Mouse (Mus musculus) gonadal fat pad, adult 2 months (tissue): ENCODE measurements around the gene Rgs6. TPM values are rescaled to one million over a fixed set of nuclear protein-coding genes. Genes with fewer than 3 reads are reported as not detected.

Experiments used
- DNase-seq: peaks from one replicate; pipeline ENCODE4 v3.0.0-alpha.2; 2012; ENCODE audit warnings: low read depth
- polyA plus RNA-seq: library from polyadenylated mRNA; depleted of rRNA; stranded (reverse); fragments of >200 nt; gene quantifications from 2 replicates; pipeline ENCODE4 v1.2.3, GENCODE M21; 2012

The Rgs6 gene
- polyA plus RNA-seq, 1 experiment: 1.1 TPM

DNA sequence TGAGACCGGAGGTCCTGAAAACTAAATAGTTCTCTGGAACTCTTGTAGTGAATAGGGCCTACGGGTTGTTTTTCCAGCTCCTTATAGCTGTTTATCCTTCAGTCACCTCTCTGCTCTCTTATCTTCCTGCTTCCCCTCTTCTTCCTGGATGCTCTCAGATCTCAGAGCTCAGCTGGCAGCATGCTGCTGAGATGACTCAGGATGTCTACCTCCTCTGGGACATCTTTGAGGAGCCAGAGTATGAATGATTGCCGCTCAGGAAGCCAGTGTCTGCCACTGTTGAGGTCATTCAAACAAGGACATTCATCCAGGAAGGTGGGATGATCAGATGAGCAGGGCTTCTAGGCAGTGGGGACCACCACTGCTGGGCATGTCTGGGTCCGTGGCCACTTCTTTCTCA lies 498.9 kb downstream of the Rgs6 start:
- no peak for DNase-seq

DNA sequence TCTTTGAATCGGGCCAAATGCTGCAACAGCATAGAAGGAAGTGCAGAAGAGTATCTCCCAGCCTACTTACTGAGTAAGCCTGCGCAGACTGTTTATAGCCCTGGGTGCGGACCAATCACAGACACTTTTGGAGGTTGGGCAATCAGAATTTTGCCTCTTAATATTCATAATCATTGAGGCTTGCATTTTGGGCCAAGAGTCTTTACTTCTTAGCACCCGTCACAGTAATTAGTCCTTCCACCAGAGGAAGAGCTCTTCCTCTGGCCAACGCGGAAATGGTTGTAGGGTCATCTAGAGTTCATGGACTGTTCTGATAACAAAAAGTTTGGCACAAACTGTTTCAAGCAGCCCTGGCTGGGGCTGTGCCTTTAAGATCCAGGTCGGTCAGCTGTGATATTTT lies 499.5 kb downstream of the Rgs6 start:
- no peak for DNase-seq

DNA sequence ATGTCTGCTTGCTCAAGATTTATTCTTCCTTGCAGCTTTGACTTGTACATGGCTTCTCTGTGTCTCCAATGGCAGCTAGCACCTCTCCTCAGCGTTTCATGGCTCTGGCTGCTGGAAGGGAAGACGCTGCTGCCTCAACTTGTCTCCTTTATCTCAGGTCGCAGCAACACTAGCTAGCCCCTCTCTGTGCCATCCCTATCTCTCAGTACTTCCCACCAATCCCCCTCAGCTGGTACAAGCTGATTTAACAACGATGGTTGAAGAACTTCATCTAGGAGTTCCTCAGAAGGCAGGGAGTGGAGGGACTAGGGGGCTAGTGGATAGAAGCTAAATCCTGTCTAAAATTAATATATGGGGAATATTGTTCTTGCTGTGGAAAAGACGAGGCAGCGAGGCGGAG lies 503.9 kb downstream of the Rgs6 start:
- no peak for DNase-seq

DNA sequence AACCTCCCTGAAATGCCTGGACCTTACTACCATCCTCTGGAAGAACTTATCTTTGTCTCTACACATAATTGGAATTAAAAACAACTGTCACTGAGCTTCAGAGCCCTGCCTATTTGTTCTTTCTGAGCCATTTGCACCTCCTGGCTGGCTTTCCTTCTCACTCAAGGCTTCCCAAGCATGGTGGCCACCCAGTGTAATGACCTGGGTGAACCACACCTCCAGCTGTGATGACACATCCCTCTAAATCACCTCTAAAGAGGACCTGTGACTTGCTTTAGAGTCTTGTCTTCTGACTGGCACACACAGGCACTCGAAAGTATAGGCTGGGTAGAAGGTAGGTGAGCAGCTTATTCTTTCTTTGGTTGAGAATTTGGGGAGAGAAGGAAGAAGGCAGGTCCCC lies 509.7 kb downstream of the Rgs6 start:
- no peak for DNase-seq

DNA sequence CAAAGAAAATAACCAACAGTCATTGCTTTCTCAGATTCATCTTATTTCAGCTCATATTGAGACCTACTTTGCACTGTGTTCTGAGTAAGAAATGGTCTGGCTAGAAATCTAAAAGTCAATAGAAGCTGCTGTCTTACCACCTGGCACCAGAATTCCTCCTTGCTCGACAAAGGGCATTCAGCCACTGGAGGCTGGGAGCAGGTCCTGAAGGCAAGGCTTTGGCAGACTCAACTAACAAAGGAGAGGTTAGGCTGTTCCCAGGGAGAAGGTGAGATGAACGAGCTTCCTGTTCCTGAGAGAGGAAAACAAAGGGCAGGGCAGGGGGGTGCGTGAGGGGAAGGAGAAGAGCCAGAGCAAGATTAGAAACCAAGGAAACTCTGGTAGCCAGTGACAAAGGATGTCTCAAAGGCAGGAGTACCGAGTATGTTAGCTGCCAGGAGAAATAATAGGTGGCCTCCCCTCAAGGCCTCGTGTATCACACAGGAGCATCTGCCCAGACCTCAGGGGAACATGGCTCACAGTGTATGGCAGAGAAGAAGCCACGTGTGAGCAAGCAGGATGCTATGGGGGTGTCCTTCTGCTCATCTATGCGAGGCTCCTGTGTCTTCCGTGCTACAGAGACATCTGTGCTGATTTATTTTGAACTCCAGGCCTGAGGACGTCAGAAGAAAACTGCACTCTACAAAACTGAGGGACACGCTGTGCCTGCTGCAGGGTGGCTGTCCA lies 510.7 kb downstream of the Rgs6 start:
- no peak for DNase-seq

DNA sequence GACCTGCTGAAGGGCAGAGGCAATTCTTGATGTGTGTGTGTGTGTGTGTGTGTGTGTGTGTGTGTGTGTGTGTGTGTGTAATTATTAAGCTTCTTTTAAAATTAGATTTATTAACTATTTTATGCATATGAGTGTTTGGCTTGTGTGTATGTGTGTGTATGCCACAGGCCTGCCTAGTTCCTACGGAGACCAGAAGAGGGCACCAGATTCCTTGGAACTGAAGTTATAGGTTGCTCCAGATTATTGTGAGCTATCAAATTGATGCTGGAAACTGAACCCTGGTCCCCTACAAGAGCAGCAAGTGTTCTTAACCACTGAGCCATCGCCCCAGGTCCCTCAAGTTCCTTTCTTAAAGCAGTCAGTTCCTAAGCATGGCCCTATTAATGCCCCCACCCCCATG lies 511.8 kb downstream of the Rgs6 start:
- DNase-seq: no peak

DNA sequence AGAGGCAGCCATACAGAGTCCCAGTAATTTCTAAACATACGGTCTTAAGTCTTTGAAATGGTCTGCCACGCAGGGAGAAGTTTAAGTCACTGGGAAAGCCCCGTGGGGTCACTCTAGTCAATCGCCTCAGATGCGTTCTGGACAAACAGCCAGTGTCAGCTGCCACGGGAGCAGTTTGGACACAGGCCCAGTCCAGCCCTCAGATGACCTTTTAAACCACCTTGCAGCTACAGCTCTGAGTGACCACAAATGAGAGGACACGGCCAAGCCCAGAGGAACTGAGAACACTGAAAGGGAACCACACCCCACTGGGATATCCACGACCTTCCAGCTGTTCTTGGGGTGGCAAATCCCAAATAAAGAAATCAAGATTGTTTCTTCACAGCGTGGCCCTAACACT lies 512.3 kb downstream of the Rgs6 start:
- no peak for DNase-seq

DNA sequence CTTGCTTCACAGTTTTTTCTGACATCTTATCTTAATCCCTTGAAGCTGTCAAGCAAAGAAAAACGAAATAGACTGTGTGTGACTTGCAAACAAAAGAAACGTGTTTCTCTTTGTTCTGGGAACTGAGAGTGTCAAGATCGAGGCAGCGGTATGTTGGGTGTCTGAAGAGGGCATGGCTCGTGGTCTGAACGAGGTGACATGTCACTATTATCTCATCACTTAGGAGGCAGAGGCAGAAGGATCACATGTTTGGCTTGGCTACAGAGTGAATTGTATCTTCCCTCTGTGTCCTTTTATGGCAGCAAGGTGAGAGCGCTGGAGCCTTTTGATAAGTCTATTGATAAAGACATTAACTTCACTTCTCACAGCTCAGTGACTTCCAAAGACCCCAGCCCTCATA lies 512.8 kb downstream of the Rgs6 start:
- no peak for DNase-seq

DNA sequence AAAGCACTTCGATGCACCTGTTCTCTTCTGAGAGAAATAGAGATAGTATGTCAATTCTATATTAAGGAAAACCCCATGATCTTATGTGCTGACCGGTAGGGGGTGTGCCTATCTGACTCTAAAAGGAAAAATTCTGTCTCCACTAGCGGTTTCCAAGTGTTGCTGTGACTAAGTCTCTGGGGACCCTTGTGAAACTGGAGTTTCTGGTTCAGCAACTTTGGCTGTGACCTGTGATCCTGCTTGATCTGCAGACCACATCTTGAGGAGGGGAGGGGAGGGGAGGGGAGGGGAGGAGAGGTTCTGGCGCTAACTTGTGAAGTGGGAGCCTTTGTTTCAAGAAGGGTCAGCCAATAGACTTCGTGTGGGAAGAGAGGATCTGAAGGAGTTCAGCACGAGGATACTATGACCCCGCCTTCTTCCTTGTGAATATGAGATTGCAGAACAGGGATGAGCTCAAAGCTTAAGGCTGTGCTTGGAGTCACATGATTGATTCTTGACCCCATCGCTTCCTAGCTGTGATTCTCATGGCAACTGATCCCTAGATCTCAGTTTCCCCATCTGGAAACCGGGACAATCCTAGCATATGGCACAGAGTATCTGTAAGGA lies 517.5 kb downstream of the Rgs6 start:
- no peak for DNase-seq

DNA sequence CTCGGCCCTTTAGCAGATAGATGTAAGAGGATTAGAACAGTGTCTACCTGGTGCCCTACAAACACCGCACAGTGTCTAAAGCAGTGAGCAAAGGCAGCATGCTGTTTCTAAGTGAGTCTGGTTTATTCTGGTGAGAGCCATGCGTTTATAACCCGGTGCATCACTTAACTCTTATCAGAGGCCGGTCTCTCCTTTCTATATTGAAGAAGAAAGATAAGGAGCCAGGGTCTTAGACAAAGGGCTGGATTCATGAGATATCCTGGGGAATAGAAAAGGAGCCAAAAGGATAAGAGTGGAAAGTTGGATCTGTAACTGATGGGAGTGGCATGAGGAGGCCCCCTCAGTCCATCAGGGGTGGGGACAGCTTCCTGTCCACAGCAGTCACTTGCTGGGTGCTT lies 518.0 kb downstream of the Rgs6 start:
- no peak for DNase-seq

DNA sequence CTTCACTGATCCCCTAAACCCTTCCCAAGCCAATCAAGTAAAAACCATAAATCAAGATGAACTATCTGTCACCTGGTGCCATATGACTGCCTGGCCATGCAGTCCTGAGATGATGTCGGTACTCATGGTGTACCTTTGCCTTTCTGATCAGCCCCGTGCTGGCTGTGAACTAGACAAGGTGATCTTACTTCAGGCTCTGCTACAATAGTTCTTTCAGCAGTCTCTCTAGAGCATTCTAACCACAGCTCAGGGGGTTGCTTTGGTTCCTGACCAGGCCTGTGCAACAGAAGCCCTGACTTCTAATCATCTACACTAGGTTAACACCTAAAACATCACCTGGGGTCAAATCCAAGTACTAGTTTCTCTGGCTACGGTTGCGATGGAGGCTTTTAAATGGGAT lies 521.4 kb downstream of the Rgs6 start:
- no peak for DNase-seq

DNA sequence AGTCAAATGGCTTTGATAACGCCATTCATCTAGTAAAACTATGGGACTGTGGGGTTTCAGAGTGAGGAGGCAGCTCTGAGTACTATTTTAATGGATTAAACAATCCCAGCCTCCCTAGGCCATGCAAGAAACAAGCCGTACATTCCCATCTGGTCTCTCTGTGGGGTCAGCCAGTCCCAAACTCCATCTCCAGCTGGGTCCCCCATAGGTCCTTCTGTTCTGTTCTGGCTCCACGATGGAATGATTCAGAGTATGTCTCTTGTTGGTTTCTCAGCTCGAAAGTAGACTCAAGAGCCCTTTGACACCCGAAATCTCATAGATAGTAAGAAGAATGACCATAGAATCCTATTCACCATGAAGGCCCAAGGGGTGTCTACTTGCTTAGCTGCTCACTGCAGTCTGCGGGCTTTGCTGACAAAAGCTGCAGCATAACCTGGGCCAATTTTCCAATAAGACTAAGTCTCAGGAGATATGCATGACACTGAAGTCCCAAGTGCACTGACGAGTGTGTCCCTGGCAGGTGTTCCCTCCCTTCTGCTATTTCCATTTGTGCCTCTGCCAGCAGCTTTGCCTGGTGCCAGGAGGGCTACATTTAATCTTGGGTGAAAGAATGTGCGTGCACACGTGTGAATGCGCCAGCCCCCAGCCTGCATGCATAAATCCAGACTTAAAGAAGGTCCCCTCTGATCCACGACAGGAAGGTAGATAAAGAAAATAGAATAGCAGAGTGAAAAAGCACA lies 522.0 kb downstream of the Rgs6 start:
- no peak for DNase-seq

DNA sequence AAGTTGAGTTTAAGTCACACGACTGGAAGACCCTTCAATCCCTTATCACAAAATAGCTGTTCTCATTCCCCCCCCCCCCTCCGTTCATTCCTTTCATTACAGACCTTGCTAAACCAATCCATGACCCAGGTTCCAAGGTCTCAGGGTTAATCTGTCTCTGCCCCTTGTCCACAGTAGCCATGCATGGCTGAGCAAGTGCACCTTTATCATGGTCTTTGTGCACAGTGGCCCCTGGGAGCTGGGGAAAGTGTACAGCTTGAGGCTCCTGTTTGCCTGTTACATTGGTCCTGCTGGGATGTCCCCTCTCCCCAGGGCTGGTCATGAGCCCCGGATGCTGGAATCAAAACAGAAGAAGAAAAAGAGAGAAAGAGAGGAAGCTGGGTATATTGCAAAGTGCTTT lies 522.6 kb downstream of the Rgs6 start:
- no peak for DNase-seq

DNA sequence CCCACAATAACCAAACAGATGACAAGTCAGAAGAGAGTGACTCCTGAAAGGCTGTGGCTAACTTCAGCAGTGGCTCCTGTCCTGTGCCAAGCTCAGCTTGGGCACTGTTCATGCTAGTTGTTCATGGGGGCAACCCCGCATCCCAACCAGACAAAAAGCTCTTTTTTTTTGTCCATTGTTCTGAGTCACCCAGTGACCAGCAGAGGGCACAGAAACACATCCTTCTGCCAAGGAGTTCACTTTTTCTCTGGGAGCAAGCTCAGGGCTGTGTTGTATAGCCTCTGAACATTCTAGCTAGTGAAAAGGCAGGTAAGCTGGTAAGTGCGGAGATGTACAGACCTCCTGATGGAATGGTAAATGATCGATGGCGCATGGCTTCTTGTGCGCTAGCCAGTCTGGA lies 524.2 kb downstream of the Rgs6 start:
- no peak for DNase-seq

DNA sequence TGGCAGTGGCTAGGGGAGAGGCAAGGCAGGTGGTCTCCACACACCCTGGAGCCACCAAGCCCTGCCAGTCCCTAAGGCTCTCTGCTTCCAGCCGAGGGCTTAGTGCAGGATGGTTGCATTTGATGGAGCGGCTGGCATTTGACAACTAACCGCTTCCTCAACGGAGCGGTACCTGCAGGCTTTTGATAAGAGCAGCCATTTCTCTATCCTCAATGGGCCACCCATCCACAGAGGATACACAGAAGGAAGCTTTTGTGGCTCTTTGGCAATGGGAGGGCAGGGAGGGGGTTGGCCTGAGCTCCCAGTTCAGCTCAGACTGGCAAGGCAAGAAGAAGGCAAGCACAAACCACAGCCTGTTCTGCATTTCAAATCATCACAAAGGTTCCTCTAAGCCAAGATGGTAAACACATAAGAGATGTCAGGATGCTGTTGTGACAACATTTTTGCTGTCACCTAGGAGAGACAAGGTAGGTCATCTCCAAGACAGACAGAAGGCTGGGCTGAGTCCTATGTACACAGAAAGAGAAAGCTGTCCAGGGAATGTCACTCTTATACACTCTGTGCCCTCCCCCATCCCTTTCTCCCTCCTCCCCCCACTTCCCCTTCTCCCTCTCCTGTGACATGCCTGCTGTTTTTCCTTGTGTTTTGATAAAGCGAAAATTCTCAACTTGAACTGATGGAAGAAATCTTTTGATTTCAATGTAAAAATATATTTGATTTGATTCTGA lies 525.0 kb downstream of the Rgs6 start:
- no peak for DNase-seq

DNA sequence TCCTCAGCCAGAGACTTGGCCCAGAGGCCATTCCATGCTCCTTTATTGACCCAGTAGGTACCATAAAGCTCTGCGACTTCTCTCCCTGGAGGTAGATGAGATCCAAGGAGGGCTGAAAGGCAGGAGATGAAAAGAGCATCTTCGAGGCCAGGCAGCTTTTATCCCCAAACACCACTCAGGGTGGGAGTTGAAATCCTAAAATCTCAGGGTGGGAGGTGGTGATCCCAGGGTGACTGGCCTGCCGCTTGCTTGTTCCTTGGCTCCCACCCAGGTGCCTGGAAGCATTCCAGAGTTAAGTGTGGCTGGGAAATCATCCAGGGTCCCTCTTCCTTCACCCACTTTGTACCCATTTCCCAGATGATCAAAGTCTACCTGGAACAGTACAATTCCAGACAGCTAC lies 525.9 kb downstream of the Rgs6 start:
- DNase-seq: no peak

DNA sequence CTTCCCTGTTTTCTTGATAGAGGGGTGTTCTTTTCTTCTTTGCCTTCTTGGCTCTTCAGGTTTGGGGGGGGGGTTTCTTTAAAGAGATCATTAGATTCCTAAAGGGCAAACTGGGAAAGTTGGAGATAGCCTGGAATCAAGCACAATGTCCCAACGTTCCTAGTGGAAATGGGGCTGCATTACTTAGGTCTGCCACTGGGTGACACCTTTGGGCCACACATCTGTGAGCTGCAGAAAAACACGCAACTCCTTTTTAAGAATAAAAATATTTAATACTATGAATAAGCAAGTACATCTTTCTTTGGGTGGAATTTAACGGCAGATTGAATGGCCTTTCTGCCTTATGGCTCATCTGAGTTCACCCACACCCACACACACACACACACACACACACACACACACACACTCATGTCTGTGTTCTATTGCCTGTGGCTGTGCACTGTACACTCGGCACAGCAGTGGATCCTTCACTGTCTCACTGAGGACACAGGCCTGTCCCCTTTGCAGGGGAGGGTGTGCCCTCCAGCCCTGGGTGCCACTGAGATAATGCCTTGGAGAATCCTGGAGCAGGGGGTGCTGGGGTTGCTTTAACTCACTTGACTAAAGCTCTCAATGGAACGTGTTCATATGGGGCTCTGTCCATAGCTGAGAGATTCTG lies 526.4 kb downstream of the Rgs6 start:
- DNase-seq: no peak

DNA sequence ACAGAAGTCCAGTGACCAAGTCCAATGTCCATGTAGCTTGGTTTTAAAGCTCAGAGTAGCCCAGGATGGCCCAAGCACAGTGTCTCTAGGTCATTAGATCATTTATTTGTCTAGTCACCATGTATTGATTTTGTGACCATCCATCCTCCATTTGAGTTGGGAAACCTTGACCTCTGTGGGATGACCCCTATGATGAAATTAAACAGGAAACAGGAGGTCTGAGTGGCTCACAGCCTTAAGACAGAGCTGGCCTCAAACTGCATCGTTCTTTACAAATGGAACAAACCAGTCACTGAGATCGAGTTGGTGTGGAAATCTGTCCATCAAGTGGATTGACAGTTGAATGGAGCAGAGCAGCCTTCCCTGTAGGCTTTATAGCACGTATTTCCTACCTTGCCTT lies 536.0 kb downstream of the Rgs6 start:
- no peak for DNase-seq

DNA sequence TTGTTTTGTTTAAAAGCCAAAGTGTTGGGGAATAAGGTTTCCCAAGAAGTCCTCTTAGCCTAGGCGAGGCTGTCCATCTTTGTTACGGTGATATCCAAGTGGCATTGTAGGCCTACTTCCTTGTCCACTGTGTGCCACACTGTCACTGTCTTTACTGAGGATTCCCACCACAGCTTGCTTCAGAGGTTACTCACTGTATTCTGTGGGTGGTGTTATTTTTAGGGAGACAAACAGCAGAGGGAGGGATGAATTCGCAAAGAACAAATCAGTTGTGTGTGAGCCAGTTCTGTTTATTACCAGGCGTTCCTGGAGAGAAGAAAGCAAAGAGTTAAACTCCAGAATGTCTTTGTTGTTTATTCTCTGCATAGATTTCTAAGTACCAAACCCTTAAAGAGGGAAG lies 537.2 kb downstream of the Rgs6 start:
- no peak for DNase-seq

DNA sequence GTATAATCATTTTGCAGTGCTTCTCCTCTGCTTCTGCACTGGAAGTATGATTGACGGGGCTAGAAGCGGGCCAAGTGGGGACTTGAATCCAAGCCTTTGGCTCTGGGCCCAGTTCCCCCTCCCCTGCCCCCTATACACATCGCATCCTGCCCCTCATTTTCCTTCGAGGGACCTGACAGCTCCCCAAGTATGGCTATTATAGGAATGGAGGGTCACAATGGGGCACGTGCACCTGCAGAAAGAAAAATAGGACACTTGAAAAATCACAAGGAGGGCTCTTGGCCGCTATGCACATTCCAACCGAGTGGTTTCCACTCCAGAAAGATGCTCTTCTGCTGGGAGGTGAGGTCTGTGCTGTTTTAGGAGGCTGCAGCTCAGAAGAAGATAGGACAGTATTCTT lies 538.8 kb downstream of the Rgs6 start:
- no peak for DNase-seq

DNA sequence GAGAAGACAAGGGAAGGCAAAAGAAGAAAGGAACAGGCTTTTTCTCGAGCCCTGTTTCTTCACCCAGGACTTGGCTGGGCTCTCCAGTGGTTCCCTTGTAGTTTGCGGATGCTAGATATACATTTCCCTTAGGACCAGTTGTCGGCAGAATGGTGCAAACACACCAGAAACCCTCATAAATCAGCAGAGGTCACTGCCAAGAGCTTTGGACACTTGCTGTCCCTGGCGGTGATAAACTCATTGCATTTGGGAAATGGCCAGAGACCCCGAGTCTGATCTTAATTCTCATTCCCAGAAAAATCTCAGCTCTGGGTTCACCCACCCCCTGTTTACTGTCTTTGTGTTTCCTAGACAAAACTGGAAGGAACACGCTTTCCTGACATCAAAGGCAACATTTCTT lies 539.9 kb downstream of the Rgs6 start:
- DNase-seq: no peak

DNA sequence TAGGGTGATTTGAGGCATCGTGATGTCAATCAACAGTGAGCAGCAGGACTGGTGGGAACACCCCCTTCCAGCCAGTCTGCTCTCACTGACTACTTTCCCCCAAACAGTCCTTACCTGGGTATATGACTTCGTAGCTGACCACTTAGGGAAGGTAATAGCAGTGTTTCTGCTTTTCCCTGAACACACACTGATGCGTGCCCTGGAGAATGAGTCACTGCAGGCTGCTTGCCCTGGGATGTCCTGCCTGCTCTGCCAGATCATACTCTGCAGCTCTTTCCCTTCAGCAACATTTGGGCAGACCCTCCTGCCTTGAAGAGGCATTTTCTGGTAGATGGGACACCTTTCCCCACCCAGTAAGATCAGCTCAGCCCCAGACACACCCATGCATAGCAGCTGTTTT lies 540.5 kb downstream of the Rgs6 start:
- no peak for DNase-seq
